Mouse (Mus musculus): ENCODE measurements around the gene Homez. TPM values are rescaled to one million over a fixed set of nuclear protein-coding genes. Genes with fewer than 3 reads are reported as not detected.

Gene Homez
- polyA plus RNA-seq, 1 experiment from 2014 or later, result 19.9 TPM

- Histone ChIP-seq H3K4me2 (no peak overlapping the region), H3K27me3 (ENCODE audit: control insufficient read depth, insufficient read depth, low read length) (no peaks in the 10 kb centered on the region), H3K4me3 (ENCODE audit: low read depth, low read length) (no peak overlapping the region), H3K4me1 (ENCODE audit: control insufficient read depth, insufficient read depth, low read length) (no peaks in the 10 kb centered on the region), H3K36me3 (ENCODE audit: control insufficient read depth, insufficient read depth, low read length) (no peaks in the 10 kb centered on the region), H3K27ac (ENCODE audit: low read depth, low read length) (no peak overlapping the region), H3K9me3 (ENCODE audit: control insufficient read depth, low read length) (no peaks in the 10 kb centered on the region), H3K9ac (ENCODE audit: low read length) (no peak overlapping the region)
- WGBS, result 68% methylated on average over 3 of the region's 3 CpGs
- DNase-seq (ENCODE audit: low spot score, missing footprints), result no peak
- ATAC-seq (ENCODE audit: low FRiP score), result no peak
Measured at GRCm38 (mm10) chr14:54815737-54816136, 55.0 kb downstream of the Homez start.

GRCm38 (mm10) chr14:54813991-54814390, 56.8 kb downstream of the Homez start, which contains the start of gene Rnf212b:
Rnf212b (plus strand) TSS chr14:54814141.
- no peaks in the 10 kb centered on the region for H3K4me1 ChIP-seq (ENCODE audit: control insufficient read depth, insufficient read depth, low read length)
- H3K4me3 ChIP-seq (ENCODE audit: low read depth, low read length), result no peak within 1 kb of the TSS
- 82% methylated on average over 29 of the region's 29 CpGs for WGBS
- H3K9me3 ChIP-seq (ENCODE audit: control insufficient read depth, low read length), result no peaks in the 10 kb centered on the region
- no peak within 1 kb of the TSS for H3K9ac ChIP-seq (ENCODE audit: low read length)
- ATAC-seq (ENCODE audit: low FRiP score) (no peak), DNase-seq (ENCODE audit: low spot score, missing footprints) (no peak)
- H3K36me3 ChIP-seq (ENCODE audit: control insufficient read depth, insufficient read depth, low read length), result no peaks in the 10 kb centered on the region
- no peak within 1 kb of the TSS for H3K4me2 ChIP-seq
- H3K27ac ChIP-seq (ENCODE audit: low read depth, low read length), result no peak within 1 kb of the TSS
- no peaks in the 10 kb centered on the region for H3K27me3 ChIP-seq (ENCODE audit: control insufficient read depth, insufficient read depth, low read length)

- DNase-seq (ENCODE audit: low spot score, missing footprints), result no peak
- no peaks in the 10 kb centered on the region for H3K9me3 ChIP-seq (ENCODE audit: control insufficient read depth, low read length)
- no peaks in the 10 kb centered on the region for H3K27me3 ChIP-seq (ENCODE audit: control insufficient read depth, insufficient read depth, low read length)
- no peak overlapping the region for H3K27ac ChIP-seq (ENCODE audit: low read depth, low read length)
- no peaks in the 10 kb centered on the region for H3K36me3 ChIP-seq (ENCODE audit: control insufficient read depth, insufficient read depth, low read length)
- no peaks in the 10 kb centered on the region for H3K4me1 ChIP-seq (ENCODE audit: control insufficient read depth, insufficient read depth, low read length)
- no peak for ATAC-seq (ENCODE audit: low FRiP score)
- H3K4me2 ChIP-seq, result no peak overlapping the region
- H3K4me3 ChIP-seq (ENCODE audit: low read depth, low read length), result no peak overlapping the region
- H3K9ac ChIP-seq (ENCODE audit: low read length), result no peak overlapping the region
- 88% methylated on average over 3 of the region's 3 CpGs for WGBS
Measured at GRCm38 (mm10) chr14:54809668-54810033, 61.1 kb downstream of the Homez start.

GRCm38 (mm10) chr14:54808718-54809667, 61.8 kb downstream of the Homez start:
- whole genome bisulfite sequencing, result 80% methylated on average over 4 of the region's 4 CpGs
- no peak for ATAC-seq (ENCODE audit: low FRiP score)

GRCm38 (mm10) chr14:54806124-54806523, 64.6 kb downstream of the Homez start:
- Histone ChIP-seq H3K27me3 (ENCODE audit: control insufficient read depth, insufficient read depth, low read length) (no peaks in the 10 kb centered on the region), H3K9me3 (ENCODE audit: control insufficient read depth, low read length) (no peaks in the 10 kb centered on the region), H3K4me2 (no peak overlapping the region), H3K4me1 (ENCODE audit: control insufficient read depth, insufficient read depth, low read length) (no peaks in the 10 kb centered on the region), H3K4me3 (ENCODE audit: low read depth, low read length) (no peak overlapping the region), H3K27ac (ENCODE audit: low read depth, low read length) (no peak overlapping the region), H3K36me3 (ENCODE audit: control insufficient read depth, insufficient read depth, low read length) (no peaks in the 10 kb centered on the region), H3K9ac (ENCODE audit: low read length) (no peak overlapping the region)
- no peak for ATAC-seq (ENCODE audit: low FRiP score)
- WGBS, result 84% methylated on average over 4 of the region's 4 CpGs
- DNase-seq (ENCODE audit: low spot score, missing footprints), result no peak

More at GRCm38 (mm10) chr14:54808718-54809667, 61.8 kb downstream of the Homez start:
- no peak overlapping the region for H3K4me3 ChIP-seq (ENCODE audit: low read depth, low read length)
- no peaks in the 10 kb centered on the region for H3K4me1 ChIP-seq (ENCODE audit: control insufficient read depth, insufficient read depth, low read length)
- no peaks in the 10 kb centered on the region for H3K27me3 ChIP-seq (ENCODE audit: control insufficient read depth, insufficient read depth, low read length)
- no peaks in the 10 kb centered on the region for H3K36me3 ChIP-seq (ENCODE audit: control insufficient read depth, insufficient read depth, low read length)
- H3K9ac ChIP-seq (ENCODE audit: low read length), result no peak overlapping the region
- H3K9me3 ChIP-seq (ENCODE audit: control insufficient read depth, low read length), result no peaks in the 10 kb centered on the region
- DNase-seq (ENCODE audit: low spot score, missing footprints), result no peak
- H3K27ac ChIP-seq (ENCODE audit: low read depth, low read length), result no peak overlapping the region
- H3K4me2 ChIP-seq, result no peak overlapping the region

Other genes with a start within 250 kb of the Homez start
- gene Psmb11, start 249.5 kb downstream of the Homez start, polyA plus RNA-seq (2014; fragmentation: Nextera tagmentation; extraction: Ambion mirVana), result 0.04 TPM in 1 of 2 replicates, not detected in the other
- gene Gm17606, start 230.0 kb downstream of the Homez start, polyA plus RNA-seq (2014; fragmentation: Nextera tagmentation; extraction: Ambion mirVana), result not detected in 2 replicates
- 5.8 and 6.9 TPM in 2 replicates for gene Cdh24, start 229.6 kb downstream of the Homez start, polyA plus RNA-seq (2014; fragmentation: Nextera tagmentation; extraction: Ambion mirVana)
- 95.7 and 96.7 TPM in 2 replicates for gene 1700123O20Rik, start 184.7 kb downstream of the Homez start, polyA plus RNA-seq (2014; fragmentation: Nextera tagmentation; extraction: Ambion mirVana)
- gene Acin1, start 184.0 kb downstream of the Homez start, polyA plus RNA-seq (2014; fragmentation: Nextera tagmentation; extraction: Ambion mirVana), result 139 and 145 TPM in 2 replicates
- 0.11 and 0.22 TPM in 2 replicates for gene Gm29776, start 172.1 kb downstream of the Homez start, polyA plus RNA-seq (2014; fragmentation: Nextera tagmentation; extraction: Ambion mirVana)
- 0.12 TPM in 1 of 2 replicates, not detected in the other for gene Cebpe, start 158.8 kb downstream of the Homez start, polyA plus RNA-seq (2014; fragmentation: Nextera tagmentation; extraction: Ambion mirVana)
- 2.8 and 3.0 TPM in 2 replicates for gene Slc7a8, start 89.0 kb downstream of the Homez start, polyA plus RNA-seq (2014; fragmentation: Nextera tagmentation; extraction: Ambion mirVana)
- not detected in 2 replicates for gene Rnf212b, start 56.8 kb downstream of the Homez start, polyA plus RNA-seq (2014; fragmentation: Nextera tagmentation; extraction: Ambion mirVana)
- gene Ppp1r3e, start 6.6 kb upstream of the Homez start, polyA plus RNA-seq (2014; fragmentation: Nextera tagmentation; extraction: Ambion mirVana), result 0.23 and 0.68 TPM in 2 replicates
- 2.4 and 3.3 TPM in 2 replicates for gene Bcl2l2, start 12.4 kb upstream of the Homez start, polyA plus RNA-seq (2014; fragmentation: Nextera tagmentation; extraction: Ambion mirVana)
- gene Gm20521, start 12.5 kb upstream of the Homez start, polyA plus RNA-seq (2014; fragmentation: Nextera tagmentation; extraction: Ambion mirVana), result not detected in 2 replicates
- 166 and 173 TPM in 2 replicates for gene Pabpn1, start 21.5 kb upstream of the Homez start, polyA plus RNA-seq (2014; fragmentation: Nextera tagmentation; extraction: Ambion mirVana)
- 35.4 and 36.0 TPM in 2 replicates for gene Slc22a17, start 42.2 kb upstream of the Homez start, polyA plus RNA-seq (2014; fragmentation: Nextera tagmentation; extraction: Ambion mirVana)
- gene Efs, start 55.2 kb upstream of the Homez start, polyA plus RNA-seq (2014; fragmentation: Nextera tagmentation; extraction: Ambion mirVana), result 24.4 and 27.6 TPM in 2 replicates
- gene Il25, start 61.7 kb upstream of the Homez start, polyA plus RNA-seq (2014; fragmentation: Nextera tagmentation; extraction: Ambion mirVana), result not detected in 2 replicates
- gene Cmtm5, start 65.3 kb upstream of the Homez start, polyA plus RNA-seq (2014; fragmentation: Nextera tagmentation; extraction: Ambion mirVana), result 0.19 and 0.71 TPM in 2 replicates
- gene Myh6, start 96.0 kb upstream of the Homez start, polyA plus RNA-seq (2014; fragmentation: Nextera tagmentation; extraction: Ambion mirVana), result 0.51 TPM in 1 of 2 replicates, not detected in the other
- gene Gm17428, start 106.0 kb upstream of the Homez start, polyA plus RNA-seq (2014; fragmentation: Nextera tagmentation; extraction: Ambion mirVana), result not detected in 2 replicates
- 0.52 and 1.1 TPM in 2 replicates for gene Myh7, start 123.7 kb upstream of the Homez start, polyA plus RNA-seq (2014; fragmentation: Nextera tagmentation; extraction: Ambion mirVana)
- 85.0 and 85.9 TPM in 2 replicates for gene Ngdn, start 144.5 kb upstream of the Homez start, polyA plus RNA-seq (2014; fragmentation: Nextera tagmentation; extraction: Ambion mirVana)
- gene Zfhx2, start 221.4 kb upstream of the Homez start, polyA plus RNA-seq (2014; fragmentation: Nextera tagmentation; extraction: Ambion mirVana), result 11.3 and 11.5 TPM in 2 replicates
- gene Thtpa, start 223.8 kb upstream of the Homez start, polyA plus RNA-seq (2014; fragmentation: Nextera tagmentation; extraction: Ambion mirVana), result 22.0 and 22.7 TPM in 2 replicates
- 9.5 and 10.1 TPM in 2 replicates for gene Ap1g2, start 235.6 kb upstream of the Homez start, polyA plus RNA-seq (2014; fragmentation: Nextera tagmentation; extraction: Ambion mirVana)
- gene Jph4, start 246.0 kb upstream of the Homez start, polyA plus RNA-seq (2014; fragmentation: Nextera tagmentation; extraction: Ambion mirVana), result 2.2 and 2.8 TPM in 2 replicates

Measured in midbrain, embryonic 11.5 days (tissue).